Mouse (Mus musculus) thymus, postnatal 36 days (tissue): ENCODE results near the gene Nop2.

Experiments used
- DNase-seq, 2 experiments: peaks; one replicate each; pipeline ENCODE4 v3.0.0; 2022; ENCODE audit warnings: mixed read lengths in 2 of 2

The Nop2 gene

GRCm38 (mm10) chr6:125131302-125132156 lies at the start of gene Nop2:
TSS of gene Nop2 (plus strand) at chr6:125131909.
- peak; percentile 86 to 89 for DNase-seq

- DNase-seq, result no peak
Observed at GRCm38 (mm10) chr6:125082801-125083386, 48.8 kb upstream of the Nop2 start.

- peak; percentile 59 for DNase-seq
Observed at GRCm38 (mm10) chr6:125084424-125084823, 47.3 kb upstream of the Nop2 start.

- no peak for DNase-seq
Observed at GRCm38 (mm10) chr6:125087937-125088336, 43.8 kb upstream of the Nop2 start.

- DNase-seq, result peak; percentile 42 to 66
Observed at GRCm38 (mm10) chr6:125088561-125089321, 43.0 kb upstream of the Nop2 start.

GRCm38 (mm10) chr6:125089521-125090321 lies 42.0 kb upstream of the Nop2 start:
- DNase-seq, result peak; percentile 76 to 87

- no peak for DNase-seq
Observed at GRCm38 (mm10) chr6:125090341-125091085, 41.2 kb upstream of the Nop2 start.

GRCm38 (mm10) chr6:125092372-125092771 lies 39.3 kb upstream of the Nop2 start:
- DNase-seq, result peak in 1 of 2 experiments; percentile 33

- DNase-seq, result no peak
Observed at GRCm38 (mm10) chr6:125094843-125095242, 36.9 kb upstream of the Nop2 start.

- peak; percentile 94 for DNase-seq
Observed at GRCm38 (mm10) chr6:125095391-125096278, 36.1 kb upstream of the Nop2 start, which contains the start of gene Chd4. TSS of gene Chd4 (plus strand) at chr6:125095981.

GRCm38 (mm10) chr6:125096279-125096596 lies 35.5 kb upstream of the Nop2 start:
- no peak for DNase-seq

- DNase-seq, result peak; percentile 73 to 80
Observed at GRCm38 (mm10) chr6:125096597-125097345, 34.9 kb upstream of the Nop2 start.

- DNase-seq, result no peak
Observed at GRCm38 (mm10) chr6:125097346-125097689, 34.4 kb upstream of the Nop2 start.

- no peak for DNase-seq
Observed at GRCm38 (mm10) chr6:125097951-125098350, 33.8 kb upstream of the Nop2 start.

- peak; percentile 27 to 48 for DNase-seq
Observed at GRCm38 (mm10) chr6:125098513-125098912, 33.2 kb upstream of the Nop2 start.

- DNase-seq, result peak; percentile 77 to 84
Observed at GRCm38 (mm10) chr6:125099421-125099971, 32.2 kb upstream of the Nop2 start.

- peak in 1 of 2 experiments; percentile 36 for DNase-seq
Observed at GRCm38 (mm10) chr6:125101444-125101843, 30.3 kb upstream of the Nop2 start.

- DNase-seq, result no peak
Observed at GRCm38 (mm10) chr6:125104223-125104622, 27.5 kb upstream of the Nop2 start.

- DNase-seq, result no peak
Observed at GRCm38 (mm10) chr6:125107705-125108104, 24.0 kb upstream of the Nop2 start.

GRCm38 (mm10) chr6:125109371-125109770 lies 22.3 kb upstream of the Nop2 start:
- DNase-seq, result no peak
